In genomic region chr10:128094340-128094968, GRCm38 (mm10) we compare ENCODE assay signal across 8 mouse cellular contexts. TPM values are rescaled to one million over a fixed set of nuclear protein-coding genes. Genes with fewer than 3 reads are reported as not detected.
DNase-seq lines count a peak whose midpoint lies in the region; ATAC-seq lines count a peak whose summit lies in the region.

No protein-coding gene starts in this region.

- 0 out of 2 replicates have a peak overlapping the region, but pooled peaks have one; percentile 6 for H3K9ac ChIP-seq in forebrain, embryonic 14.5 days (ENCODE audit: low read length)

- no peak overlapping the region for H3K27ac ChIP-seq in forebrain, embryonic 14.5 days (ENCODE audit: low read depth, low read length)
- peak overlapping the region; percentile 66 for H3K27ac ChIP-seq in macrophage

- DNase-seq in Muller cell, postnatal 12 days (ENCODE audit: inconsistent ontology term), result peak; percentile 89
- DNase-seq in cerebellum, adult 11-12 months, result peak; percentile 82
- peak; percentile 79 for DNase-seq in forebrain, embryonic 14.5 days (ENCODE audit: low spot score)
- peak; percentile 54 to 60 for DNase-seq in layer of hippocampus, postnatal 10 days (ENCODE audit: low spot score in 2 of 2)
- DNase-seq in right cerebral cortex, postnatal 10 days (ENCODE audit: low spot score in 2 of 2), result peak; percentile 77 to 79
- DNase-seq in urinary bladder, postnatal 25 days (ENCODE audit: low spot score), result peak; percentile 80

- H3K79me2 ChIP-seq in macrophage (ENCODE audit: inconsistent target), result peaks cover 51% of the 10 kb centered on the region

- H3K4me3 ChIP-seq in forebrain, embryonic 14.5 days (ENCODE audit: low read depth, low read length), result peak overlapping the region; percentile 16
- peak overlapping the region; percentile 57 for H3K4me3 ChIP-seq in macrophage (ENCODE audit: inconsistent target)

- WGBS in forebrain, embryonic 14.5 days, result 8% methylated on average over 19 of the region's 19 CpGs
- 8% methylated on average over 19 of the region's 19 CpGs for WGBS in macrophage (ENCODE audit: missing documents)

- ATAC-seq in forebrain, embryonic 14.5 days, result peak; percentile 45
- ATAC-seq in hematopoietic stem cell, adult 5-6 weeks (replicated peaks in 1 of 2; ENCODE audit: insufficient read depth in 1 of 2, low FRiP score in 2 of 2, low TSS enrichment in 1 of 2, low read depth in 1 of 2, poor library complexity in 2 of 2, severe bottlenecking in 2 of 2), result peak; percentile 71 to 73

- peak overlapping the region; percentile 91 for H3K4me2 ChIP-seq in forebrain, embryonic 14.5 days (ENCODE audit: low read length)

- H3K36me3 ChIP-seq in forebrain, embryonic 14.5 days (ENCODE audit: control insufficient read depth, insufficient read depth, low read length), result peaks cover 14% of the 10 kb centered on the region
- H3K36me3 ChIP-seq in macrophage (ENCODE audit: inconsistent target), result peaks cover 6% of the 10 kb centered on the region; the same call in 1 of the 2 replicates

- H3K27me3 ChIP-seq in forebrain, embryonic 14.5 days (replicated peaks; ENCODE audit: control insufficient read depth, insufficient read depth, low read length), result no peaks in the 10 kb centered on the region

- no peaks in the 10 kb centered on the region for H3K9me3 ChIP-seq in forebrain, embryonic 14.5 days (replicated peaks; ENCODE audit: control insufficient read depth, low read length)

- peaks cover 30% of the 10 kb centered on the region for H3K4me1 ChIP-seq in forebrain, embryonic 14.5 days (ENCODE audit: control insufficient read depth, insufficient read depth, low read length)

RNA-seq across cellular contexts. Expression of gene Baz2a, which starts 3.1 kb away (rescaled TPM):
- polyA plus RNA-seq in forebrain, embryonic 14.5 days (2014; fragmentation: Nextera tagmentation; extraction: Ambion mirVana), result 13.6 and 16.7 TPM in 2 replicates
- 17.8 and 23.1 TPM in 2 replicates for total RNA-seq in hematopoietic stem cell, adult 5-6 weeks (2017)
- total RNA-seq in layer of hippocampus, postnatal 10 days (2021), result 10 to 100 TPM; 32.0 to 35.1 TPM
- 100 to 1,000 TPM in 21 of 26 experiments, 10 to 100 TPM in 5; 64.2 to 241 (median 179) TPM for total RNA-seq in macrophage (2018; cell fraction: chromatin; rRNA removed)
- 10 to 100 TPM; 23.9 to 57.1 (median 44.1) TPM for total RNA-seq in macrophage (2018; cell fraction: cytosol; rRNA removed)
- total RNA-seq in macrophage (2018; cell fraction: nucleus; rRNA removed), result 100 to 1,000 TPM in 15 of 26 experiments, 10 to 100 TPM in 11; 54.2 to 152 (median 102) TPM
- polyA plus RNA-seq in macrophage (2018), result 20.2 to 33.8 TPM (median 31.2 TPM) in 3 replicates

RNA-seq across cellular contexts. Expression of gene Atp5b, which starts 11.4 kb away (rescaled TPM):
- polyA plus RNA-seq in forebrain, embryonic 14.5 days (2014; fragmentation: Nextera tagmentation; extraction: Ambion mirVana), result 2,318 and 2,350 TPM in 2 replicates
- 1,271 and 2,840 TPM in 2 replicates for total RNA-seq in hematopoietic stem cell, adult 5-6 weeks (2017)
- total RNA-seq in layer of hippocampus, postnatal 10 days (2021), result 1,000 to 10,000 TPM; 1,650 to 1,701 TPM
- total RNA-seq in macrophage (2018; cell fraction: chromatin; rRNA removed), result 100 to 1,000 TPM; 115 to 422 (median 284) TPM
- 100 to 1,000 TPM; 573 to 964 (median 692) TPM for total RNA-seq in macrophage (2018; cell fraction: cytosol; rRNA removed)
- total RNA-seq in macrophage (2018; cell fraction: nucleus; rRNA removed), result 100 to 1,000 TPM; 137 to 411 (median 296) TPM
- 455 to 1,015 TPM (median 549 TPM) in 3 replicates for polyA plus RNA-seq in macrophage (2018)

RNA-seq across cellular contexts. Expression of gene Ptges3, which starts 35.7 kb away (rescaled TPM):
- 426 and 447 TPM in 2 replicates for polyA plus RNA-seq in forebrain, embryonic 14.5 days (2014; fragmentation: Nextera tagmentation; extraction: Ambion mirVana)
- 249 and 336 TPM in 2 replicates for total RNA-seq in hematopoietic stem cell, adult 5-6 weeks (2017)
- 100 to 1,000 TPM; 166 to 168 TPM for total RNA-seq in layer of hippocampus, postnatal 10 days (2021)
- total RNA-seq in macrophage (2018; cell fraction: chromatin; rRNA removed), result 10 to 100 TPM; 20.4 to 59.5 (median 32.0) TPM
- total RNA-seq in macrophage (2018; cell fraction: cytosol; rRNA removed), result 100 to 1,000 TPM; 104 to 143 (median 120) TPM
- 10 to 100 TPM; 32.1 to 91.0 (median 51.0) TPM for total RNA-seq in macrophage (2018; cell fraction: nucleus; rRNA removed)
- 66.7 to 167 TPM (median 80.1 TPM) in 3 replicates for polyA plus RNA-seq in macrophage (2018)

RNA-seq across cellular contexts. Expression of gene Naca, which starts 59.1 kb away (rescaled TPM):
- polyA plus RNA-seq in forebrain, embryonic 14.5 days (2014; fragmentation: Nextera tagmentation; extraction: Ambion mirVana), result 731 and 771 TPM in 2 replicates
- total RNA-seq in hematopoietic stem cell, adult 5-6 weeks (2017), result 2,160 and 2,701 TPM in 2 replicates
- 100 to 1,000 TPM; 350 to 389 TPM for total RNA-seq in layer of hippocampus, postnatal 10 days (2021)
- total RNA-seq in macrophage (2018; cell fraction: chromatin; rRNA removed), result 100 to 1,000 TPM in 1 of 26 experiments, 10 to 100 TPM in 25; 30.8 to 141 (median 53.1) TPM
- total RNA-seq in macrophage (2018; cell fraction: cytosol; rRNA removed), result 100 to 1,000 TPM; 284 to 845 (median 449) TPM
- 100 to 1,000 TPM in 5 of 26 experiments, 10 to 100 TPM in 21; 51.7 to 128 (median 91.8) TPM for total RNA-seq in macrophage (2018; cell fraction: nucleus; rRNA removed)
- 676 to 712 TPM (median 694 TPM) in 3 replicates for polyA plus RNA-seq in macrophage (2018)
